In the genomic region with DNA sequence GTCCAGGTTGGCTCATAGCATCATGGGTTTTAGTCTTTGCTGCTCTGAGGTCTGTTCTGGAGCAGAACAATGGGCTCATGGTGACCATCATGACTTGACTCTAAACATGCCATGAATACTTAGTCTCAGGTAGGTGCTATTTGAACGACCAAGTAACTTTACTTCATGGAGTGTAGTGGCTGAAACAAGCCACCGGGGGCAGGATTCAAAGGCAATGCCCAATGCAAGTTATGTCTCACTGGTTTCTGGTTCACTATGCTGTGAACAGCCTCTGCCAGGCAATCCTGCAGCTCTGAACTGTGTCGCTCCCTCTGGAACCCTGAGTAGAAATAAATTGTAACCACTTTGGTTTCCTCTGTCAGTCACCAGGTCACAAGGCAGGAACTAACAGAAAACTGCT, we compare ENCODE assay signal across 12 mouse cellular contexts.
A peak's percentile ranks its signal among the peaks of the same experiment; 100 is the strongest.
DNase-seq lines count a peak whose midpoint lies in the region; ATAC-seq and TF ChIP-seq lines count a peak whose summit lies in the region.
"Had no signal": no experiment of that assay in that cellular context is flagged by ENCODE, and none has a peak within 500 bp of the region (broad histone marks: within the 10 kb centered on the region; RNA-seq: fewer than 3 reads in every experiment).

No protein-coding gene starts in this region.

- H3K4me2 ChIP-seq in stomach, postnatal 0 days (replicated peaks; ENCODE audit: low read depth): no peak overlapping the region
- H3K4me2 ChIP-seq: heart, embryonic 11.5 days; limb, embryonic 15.5 days had no signal

- H3K27me3 ChIP-seq in stomach, postnatal 0 days (ENCODE audit: control insufficient read depth, insufficient read depth, low read length): no peaks in the 10 kb centered on the region
- H3K27me3 ChIP-seq: limb, embryonic 15.5 days had no signal

- no peaks in the 10 kb centered on the region for H3K4me1 ChIP-seq in stomach, postnatal 0 days (replicated peaks; ENCODE audit: control insufficient read depth, insufficient read depth)

- no peak for TF ChIP-seq EP300 in stomach, postnatal 0 days (optimal IDR thresholded peaks at IDR 0.05)

- no peak for ATAC-seq in stomach, postnatal 0 days (ENCODE audit: low FRiP score, low TSS enrichment)
- ATAC-seq: forebrain, embryonic 16.5 days; hindbrain, embryonic 16.5 days; Patski had no signal

- WGBS in stomach, postnatal 0 days: 62% methylated on average over 3 of the region's 3 CpGs

- peak; percentile 60 for TF ChIP-seq CTCF in left cerebral cortex, adult 2 months (IDR thresholded peaks at IDR 0.05)
- peak; percentile 66 for TF ChIP-seq CTCF in stomach, postnatal 0 days (IDR thresholded peaks at IDR 0.05; ENCODE audit: low read depth)

- intact Hi-C loops in left cerebral cortex, adult 2 months (cut with DNase I): no loop called here
- intact Hi-C loops in left cerebral cortex, postnatal 10 days (cut with DNase I): no loop called here

- H3K27ac ChIP-seq in left cerebral cortex, adult 2 months: no peak overlapping the region
- H3K27ac ChIP-seq in stomach, postnatal 0 days (replicated peaks): no peak overlapping the region
- H3K27ac ChIP-seq: limb, embryonic 15.5 days had no signal

- no peaks in the 10 kb centered on the region for H3K36me3 ChIP-seq in stomach, postnatal 0 days (ENCODE audit: control insufficient read depth, insufficient read depth, low read length)
- H3K36me3 ChIP-seq: limb, embryonic 15.5 days had no signal

- H3K4me3 ChIP-seq in left cerebral cortex, adult 2 months: no peak overlapping the region
- no peak overlapping the region for H3K4me3 ChIP-seq in stomach, postnatal 0 days (ENCODE audit: low read depth, low read length)
- H3K4me3 ChIP-seq: limb, embryonic 15.5 days had no signal

- no peaks in the 10 kb centered on the region for H3K9me3 ChIP-seq in stomach, postnatal 0 days (ENCODE audit: control insufficient read depth, low read length)
- H3K9me3 ChIP-seq: limb, embryonic 15.5 days had no signal

- no peak overlapping the region for H3K9ac ChIP-seq in stomach, postnatal 0 days (ENCODE audit: low read length)
- H3K9ac ChIP-seq: limb, embryonic 15.5 days had no signal

- DNase-seq in left cerebral cortex, adult 2 months (ENCODE audit: extremely low spot score in 1 of 2, low spot score in 2 of 2): no peak
- no peak for DNase-seq in left cerebral cortex, postnatal 10 days (ENCODE audit: extremely low spot score in 1 of 2, low spot score in 2 of 2)
- peak; percentile 25 to 26 for DNase-seq in B cell, adult 2 months
- DNase-seq in ZHBTc4 (ENCODE audit: low read depth, low spot score): peak; percentile 54
- no peak for DNase-seq in stomach, postnatal 0 days (ENCODE audit: low spot score)
- DNase-seq in adrenal gland, adult (ENCODE audit: inconsistent age in 2 of 2, low spot score in 1 of 2): no peak
- DNase-seq in T-cell, adult 2 months (ENCODE audit: low spot score): no peak

Comparison
In these comparisons a context has a peak if more than half of its experiments do, and no peak if none do; other contexts are left out.
1. DNase-seq: peak in B cell, adult 2 months (2 of 2) and ZHBTc4 (single experiment); none in left cerebral cortex, adult 2 months (0 of 2), left cerebral cortex, postnatal 10 days (0 of 2), stomach, postnatal 0 days (single experiment), adrenal gland, adult (0 of 2) and T-cell, adult 2 months (single experiment).